Mouse (Mus musculus) liver, embryonic 13.5 days (tissue): ENCODE results near the gene Fn1. TPM values are rescaled to one million over a fixed set of nuclear protein-coding genes. Genes with fewer than 3 reads are reported as not detected.

ENCODE experiments used
- ATAC-seq: fragments of 200-750 bp; cut with Nextera tagmentation; 2 replicates; pipeline ENCODE4 v1.8.0; 2017; ENCODE audit warnings: low read depth, mild to moderate bottlenecking, moderate number of reproducible peaks, moderate library complexity
- DNase-seq: peaks from one replicate; pipeline ENCODE4 v3.0.0; 2022
- H3K27ac ChIP-seq: fragments of 300-500 bp; sonication (generic); 2 replicates; pipeline ENCODE4 v1.5.1; 2015; ENCODE audit warnings: moderate library complexity, mild to moderate bottlenecking, inconsistent platforms
- H3K27me3 ChIP-seq: fragments of 300-500 bp; sonication (generic); 2 replicates; pipeline ENCODE4 v1.6.1; 2015; ENCODE audit warnings: mild to moderate bottlenecking, inconsistent platforms
- H3K36me3 ChIP-seq: fragments of 300-500 bp; sonication (generic); 2 replicates; pipeline ENCODE4 v1.6.1; 2015; ENCODE audit warnings: mild to moderate bottlenecking, inconsistent platforms
- H3K4me1 ChIP-seq: fragments of 300-500 bp; sonication (generic); replicated peaks from 2 replicates; pipeline ENCODE4 v1.6.1; 2015; ENCODE audit warnings: inconsistent platforms
- H3K4me2 ChIP-seq: fragments of 300-500 bp; sonication (generic); 2 replicates; pipeline ENCODE4 v1.6.1; 2015; ENCODE audit warnings: inconsistent platforms, mild to moderate bottlenecking, moderate library complexity
- H3K4me3 ChIP-seq: fragments of 300-500 bp; sonication (generic); replicated peaks from 2 replicates; pipeline ENCODE4 v1.5.1; 2015; ENCODE audit warnings: mild to moderate bottlenecking, inconsistent platforms
- H3K9ac ChIP-seq: fragments of 300-500 bp; sonication (generic); 2 replicates; pipeline ENCODE4 v1.6.1; 2015; ENCODE audit warnings: mild to moderate bottlenecking, inconsistent platforms
- H3K9me3 ChIP-seq: fragments of 300-500 bp; sonication (generic); replicated peaks from 2 replicates; pipeline ENCODE4 v1.6.1; 2016; ENCODE audit warnings: inconsistent platforms
- WGBS: fragments of 180-500 bp; shearing (Covaris S2); methylation state at CpG from one replicate; pipeline ENCODE4 v1.1.7; 2015; ENCODE audit not compliant: insufficient replicate concordance; 5-methylcytosine and 5-hydroxymethylcytosine counted together
- polyA plus RNA-seq: library from polyadenylated mRNA; unstranded; fragments of >200 nt; fragmentation: Nextera tagmentation; extraction: Ambion mirVana; gene quantifications from 2 replicates; pipeline ENCODE4 v1.2.1, GENCODE M21; 2015

Gene Fn1
- polyA plus RNA-seq, 1 experiment from 2014 or later: 53.0 TPM

DNA sequence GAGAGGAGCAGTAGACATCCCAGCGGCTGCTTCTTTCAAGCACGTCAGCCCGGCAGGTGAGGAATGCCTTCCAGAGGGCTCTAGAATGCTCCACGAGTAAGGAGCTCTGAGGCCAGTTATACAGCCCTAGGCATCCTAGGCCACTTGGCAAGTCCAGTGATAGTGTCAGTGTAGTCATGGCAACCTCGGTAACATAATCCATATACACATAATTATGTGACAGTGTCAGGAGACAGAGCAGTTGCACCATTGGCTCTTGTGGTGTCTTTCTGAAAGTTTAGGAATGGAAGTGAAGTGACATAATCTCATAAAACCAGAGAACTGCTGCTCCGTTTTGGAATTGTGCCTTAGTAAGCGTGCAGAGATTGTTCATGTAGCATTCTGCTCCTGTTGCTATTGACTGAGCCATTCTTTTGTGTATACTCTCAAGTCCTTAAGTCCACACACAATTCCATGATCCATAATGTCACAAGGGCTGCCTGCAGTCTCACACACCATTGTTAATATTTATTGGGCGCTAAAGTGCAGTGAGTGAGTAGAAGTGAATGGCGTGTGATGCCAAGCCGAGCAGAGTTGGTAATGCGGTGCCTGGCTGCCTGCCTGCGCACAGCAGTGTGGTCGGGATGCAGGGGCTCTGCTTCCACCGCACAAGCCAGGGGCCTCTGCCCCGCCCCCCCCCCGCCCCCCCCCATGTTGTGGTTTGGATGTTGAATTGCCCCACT, 85.0 kb downstream of the Fn1 start:
- no peaks in the 10 kb centered on the region for H3K9me3 ChIP-seq
- no peaks in the 10 kb centered on the region for H3K27me3 ChIP-seq
- ATAC-seq: no peak
- no peak overlapping the region for H3K27ac ChIP-seq
- no peak for DNase-seq
- peaks cover 91% of the 10 kb centered on the region for H3K36me3 ChIP-seq
- H3K4me3 ChIP-seq: no peak overlapping the region
- H3K4me1 ChIP-seq: no peaks in the 10 kb centered on the region
- H3K4me2 ChIP-seq: no peak overlapping the region
- H3K9ac ChIP-seq: no peak overlapping the region
- 81% methylated on average over 16 of the region's 16 CpGs for WGBS

DNA sequence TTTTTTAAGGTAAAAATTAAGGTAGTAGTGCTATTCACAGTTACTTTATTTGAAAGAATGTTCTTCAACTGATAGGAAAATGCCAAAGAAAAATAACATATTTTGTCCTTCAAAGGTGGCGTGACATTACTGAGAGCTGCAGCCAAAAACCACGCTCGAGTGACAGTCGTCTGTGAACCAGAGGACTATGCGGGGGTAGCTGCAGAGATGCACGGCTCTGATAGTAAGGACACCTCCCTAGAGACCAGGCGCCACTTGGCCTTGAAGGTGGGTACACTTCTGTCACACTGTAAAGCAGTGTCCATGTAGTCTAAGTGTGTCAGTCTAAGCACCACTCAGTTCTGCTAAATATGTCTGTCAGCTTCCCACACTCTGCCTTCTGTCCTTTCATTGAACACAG, 88.7 kb downstream of the Fn1 start:
- DNase-seq (no peak), ATAC-seq (no peak)
- Histone ChIP-seq H3K9me3 (no peaks in the 10 kb centered on the region), H3K27me3 (no peaks in the 10 kb centered on the region), H3K4me3 (no peak overlapping the region), H3K36me3 (peaks cover 93% of the 10 kb centered on the region), H3K4me2 (no peak overlapping the region), H3K27ac (no peak overlapping the region), H3K4me1 (peaks cover 9% of the 10 kb centered on the region), H3K9ac (no peak overlapping the region)
- WGBS: 79% methylated on average over 7 of the region's 7 CpGs

DNA sequence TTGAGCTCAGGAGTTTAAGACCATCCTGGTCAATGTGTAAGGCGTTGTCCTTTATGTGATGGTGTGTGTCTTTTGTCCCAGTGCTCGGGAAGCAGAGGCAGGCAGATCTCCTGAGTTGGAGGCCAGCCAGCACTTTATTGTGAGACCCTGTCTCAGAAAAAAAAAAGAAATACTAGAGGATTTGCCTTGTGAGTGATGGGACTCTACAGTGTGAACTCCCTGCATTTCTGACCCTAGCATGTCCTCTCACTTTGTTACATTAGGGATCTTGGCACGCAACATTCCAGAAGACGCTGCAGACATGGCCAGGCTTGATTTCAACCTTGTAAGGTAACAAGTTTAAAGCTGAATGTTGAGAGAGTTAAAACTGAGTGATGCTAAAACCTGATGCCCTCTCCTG, 92.4 kb downstream of the Fn1 start:
- Histone ChIP-seq H3K4me1 (peaks cover 33% of the 10 kb centered on the region), H3K4me3 (no peak overlapping the region), H3K9me3 (no peaks in the 10 kb centered on the region), H3K4me2 (no peak overlapping the region), H3K36me3 (peaks cover 65% of the 10 kb centered on the region), H3K27ac (no peak overlapping the region), H3K9ac (no peak overlapping the region), H3K27me3 (no peaks in the 10 kb centered on the region)
- DNase-seq (no peak), ATAC-seq (no peak)
- 87% methylated on average over 4 of the region's 4 CpGs for WGBS

DNA sequence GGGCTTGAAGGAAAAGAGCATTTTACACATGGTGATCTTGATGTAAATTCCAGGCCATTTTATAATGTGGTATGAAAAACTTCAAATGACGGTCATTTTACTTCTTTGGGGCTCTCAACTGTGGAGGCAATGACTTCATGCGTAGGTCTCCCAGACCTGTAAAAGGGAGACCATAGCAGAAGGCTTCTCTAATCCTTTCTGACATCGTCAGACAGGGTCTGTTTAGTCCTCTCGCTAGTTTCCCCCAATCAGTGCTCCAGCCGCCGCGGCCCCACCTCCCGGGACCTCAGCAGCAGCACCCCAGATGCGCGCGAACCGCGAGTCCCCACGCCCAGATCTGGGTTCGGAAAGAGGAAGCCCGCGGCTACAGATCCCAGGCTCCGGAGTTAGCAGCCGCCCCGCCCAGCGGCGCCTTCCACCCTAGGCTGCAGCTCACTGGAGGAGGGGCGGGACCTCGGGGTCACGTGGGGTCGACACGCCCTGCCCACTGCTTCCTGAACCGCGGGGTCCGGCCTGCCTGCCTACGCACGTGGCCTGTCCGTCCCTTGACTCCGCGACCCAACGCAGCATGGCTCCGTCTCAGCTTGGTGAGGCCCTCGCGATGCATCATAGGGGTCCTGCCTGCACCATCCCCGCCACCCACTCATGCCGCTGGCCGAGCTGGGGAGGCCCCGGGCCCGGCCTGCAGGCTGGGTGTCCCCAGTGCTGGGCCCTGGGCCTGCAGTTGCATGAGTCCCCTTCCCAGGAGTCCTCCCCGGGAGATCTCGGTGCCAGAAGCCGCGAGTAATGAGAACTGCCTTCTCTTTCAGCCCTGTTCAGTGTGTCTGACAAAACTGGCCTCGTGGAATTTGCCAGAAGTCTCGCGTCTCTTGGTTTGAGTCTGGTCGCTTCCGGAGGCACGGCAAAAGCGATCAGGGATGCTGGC, 96.0 kb downstream of the Fn1 start, which contains the start of gene Atic:
TSS of gene Atic (plus strand) at position 463 of the 925 bp plus-strand sequence.
- Histone ChIP-seq H3K27me3 (no peaks in the 10 kb centered on the region), H3K4me2 (peak within 1 kb of the TSS; percentile 98), H3K36me3 (peaks cover 31% of the 10 kb centered on the region), H3K4me3 (peak within 1 kb of the TSS; percentile 80), H3K9me3 (no peaks in the 10 kb centered on the region), H3K9ac (peak within 1 kb of the TSS; percentile 86), H3K4me1 (peaks cover 33% of the 10 kb centered on the region), H3K27ac (peak within 1 kb of the TSS; percentile 73; the same call in 1 of the 2 replicates)
- ATAC-seq (peak; percentile 99), DNase-seq (peak; percentile 96)
- WGBS: 1% methylated on average over 55 of the region's 55 CpGs

DNA sequence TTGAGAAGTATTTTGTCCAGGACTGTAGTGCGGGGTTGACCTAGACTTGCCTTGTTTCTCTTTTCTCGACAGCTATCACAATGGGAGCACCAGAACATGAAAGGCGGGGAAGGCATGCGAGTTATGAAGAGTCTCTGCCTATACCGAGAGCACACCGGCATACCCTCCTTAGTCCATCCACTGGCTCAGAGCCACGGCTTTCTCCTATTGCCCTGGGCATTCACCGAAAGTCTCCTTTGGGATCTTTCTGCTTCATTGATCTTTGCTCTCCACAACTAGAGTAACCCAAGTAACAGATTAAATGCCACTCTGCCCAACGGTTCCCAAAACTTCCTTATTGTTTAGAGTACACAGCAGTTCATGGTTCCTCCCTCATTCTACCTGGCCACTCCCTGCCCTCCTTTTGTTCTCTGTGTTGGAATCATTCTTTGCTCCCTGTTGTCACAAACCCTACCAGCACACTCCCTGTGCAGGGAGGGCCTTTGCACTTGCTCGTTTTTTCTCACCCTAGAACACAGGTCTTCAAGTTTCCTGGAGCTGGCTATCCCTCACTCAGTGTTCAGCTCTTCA, 102.3 kb downstream of the Fn1 start:
- H3K4me1 ChIP-seq: no peaks in the 10 kb centered on the region
- H3K4me2 ChIP-seq: no peak overlapping the region
- no peaks in the 10 kb centered on the region for H3K27me3 ChIP-seq
- WGBS: 71% methylated on average over 10 of the region's 10 CpGs
- no peak overlapping the region for H3K9ac ChIP-seq
- H3K4me3 ChIP-seq: no peak overlapping the region
- H3K27ac ChIP-seq: no peak overlapping the region
- H3K9me3 ChIP-seq: no peaks in the 10 kb centered on the region
- DNase-seq: no peak
- H3K36me3 ChIP-seq: no peaks in the 10 kb centered on the region
- ATAC-seq: no peak

DNA sequence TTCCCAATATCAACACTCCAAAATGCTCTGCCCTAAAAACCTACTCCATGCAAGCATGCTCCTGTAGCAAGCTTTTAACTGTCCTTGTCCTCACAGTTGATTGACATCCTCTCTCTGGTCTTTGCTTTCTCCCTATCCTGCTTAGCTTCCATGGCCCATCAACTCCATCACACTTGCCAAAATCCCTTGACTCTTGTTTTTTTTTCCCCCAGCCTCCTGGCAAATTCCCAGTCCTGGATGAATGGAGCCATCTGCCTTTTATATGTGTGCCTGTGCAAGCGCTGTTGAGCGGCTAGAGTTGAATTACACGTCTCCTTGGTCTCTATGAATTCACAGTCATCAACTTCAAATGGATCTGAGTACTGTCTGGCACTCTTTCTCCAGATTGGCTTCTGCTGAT, 112.6 kb downstream of the Fn1 start:
- Histone ChIP-seq H3K27me3 (no peaks in the 10 kb centered on the region), H3K9ac (no peak overlapping the region), H3K36me3 (no peaks in the 10 kb centered on the region), H3K4me2 (no peak overlapping the region), H3K27ac (no peak overlapping the region), H3K9me3 (no peaks in the 10 kb centered on the region), H3K4me3 (no peak overlapping the region), H3K4me1 (no peaks in the 10 kb centered on the region)
- ATAC-seq (no peak), DNase-seq (no peak)
- WGBS: 84% methylated on average over 3 of the region's 3 CpGs

DNA sequence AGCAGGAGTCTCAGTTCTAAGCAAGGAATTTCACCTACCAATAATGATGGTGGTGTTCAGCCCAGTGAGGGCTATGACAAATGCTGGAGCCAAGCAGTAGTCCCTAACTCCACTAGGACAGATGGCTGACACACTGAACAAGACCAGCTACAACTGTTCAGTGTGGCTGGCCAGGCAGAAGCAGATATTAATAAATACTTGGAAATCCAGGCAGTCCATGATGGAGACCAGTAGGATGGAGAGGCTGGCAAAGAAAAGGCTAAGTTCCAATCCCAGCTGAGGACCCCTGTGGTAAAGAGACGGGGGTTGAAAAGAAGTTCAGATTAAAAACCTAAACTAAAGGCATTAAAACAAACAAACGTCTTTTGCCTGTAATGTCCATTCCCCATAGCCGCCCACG, 113.4 kb downstream of the Fn1 start:
- Histone ChIP-seq H3K9me3 (no peaks in the 10 kb centered on the region), H3K27me3 (no peaks in the 10 kb centered on the region), H3K27ac (no peak overlapping the region), H3K36me3 (no peaks in the 10 kb centered on the region), H3K9ac (no peak overlapping the region), H3K4me3 (no peak overlapping the region), H3K4me2 (no peak overlapping the region), H3K4me1 (no peaks in the 10 kb centered on the region)
- ATAC-seq (no peak), DNase-seq (no peak)
- 72% methylated on average over 4 of the region's 4 CpGs for WGBS

Other genes starting within 250 kb of the Fn1 start
- gene Abca12, start 238.3 kb downstream of the Fn1 start, polyA plus RNA-seq: not detected in 2 replicates
- gene Atic, start 96.0 kb downstream of the Fn1 start, polyA plus RNA-seq: 60.6 and 61.9 TPM in 2 replicates